Mouse (Mus musculus): ENCODE results near the gene Clcn1. TPM values are rescaled to one million over a fixed set of nuclear protein-coding genes. Genes with fewer than 3 reads are reported as not detected.

The Clcn1 gene
- total RNA-seq, 4 experiments from 2014 or later = 4.6 to 10.8 (median 7.5) TPM

GRCm38 (mm10) chr6:42299362-42299761 lies 12.9 kb downstream of the Clcn1 start:
- no peak for DNase-seq (ENCODE audit: low spot score)

GRCm38 (mm10) chr6:42309816-42310378 lies 23.4 kb downstream of the Clcn1 start:
- no peak for DNase-seq (ENCODE audit: low spot score)

GRCm38 (mm10) chr6:42310427-42311053 lies 24.1 kb downstream of the Clcn1 start:
- no peak for DNase-seq (ENCODE audit: low spot score)

- DNase-seq (ENCODE audit: low spot score) = no peak
Measured at GRCm38 (mm10) chr6:42318293-42318692, 31.8 kb downstream of the Clcn1 start.

- no peak for DNase-seq (ENCODE audit: low spot score)
Measured at GRCm38 (mm10) chr6:42323371-42324066, 37.0 kb downstream of the Clcn1 start.

- DNase-seq (ENCODE audit: low spot score) = no peak
Measured at GRCm38 (mm10) chr6:42324067-42324481, 37.6 kb downstream of the Clcn1 start.

- DNase-seq (ENCODE audit: low spot score) = peak; percentile 11
Measured at GRCm38 (mm10) chr6:42324482-42325267, 38.2 kb downstream of the Clcn1 start, which contains the start of gene Fam131b. Gene Fam131b (minus strand): TSS chr6:42324643.

- peak; percentile 78 for DNase-seq (ENCODE audit: low spot score)
Measured at GRCm38 (mm10) chr6:42325268-42325609, 38.8 kb downstream of the Clcn1 start.

- no peak for DNase-seq (ENCODE audit: low spot score)
Measured at GRCm38 (mm10) chr6:42326509-42326908, 40.0 kb downstream of the Clcn1 start.

- DNase-seq (ENCODE audit: low spot score) = no peak
Measured at GRCm38 (mm10) chr6:42328757-42329156, 42.3 kb downstream of the Clcn1 start.

GRCm38 (mm10) chr6:42330216-42330615 lies 43.7 kb downstream of the Clcn1 start:
- DNase-seq (ENCODE audit: low spot score) = no peak

GRCm38 (mm10) chr6:42330946-42331345 lies 44.5 kb downstream of the Clcn1 start:
- DNase-seq (ENCODE audit: low spot score) = no peak

GRCm38 (mm10) chr6:42339189-42339588 lies 52.7 kb downstream of the Clcn1 start:
- no peak for DNase-seq (ENCODE audit: low spot score)

GRCm38 (mm10) chr6:42339981-42340380 lies 53.5 kb downstream of the Clcn1 start:
- DNase-seq (ENCODE audit: low spot score) = no peak

GRCm38 (mm10) chr6:42342171-42342570 lies 55.7 kb downstream of the Clcn1 start:
- DNase-seq (ENCODE audit: low spot score) = no peak

GRCm38 (mm10) chr6:42343361-42344120 lies 57.1 kb downstream of the Clcn1 start:
- no peak for DNase-seq (ENCODE audit: low spot score)

GRCm38 (mm10) chr6:42344255-42344654 lies 57.8 kb downstream of the Clcn1 start:
- no peak for DNase-seq (ENCODE audit: low spot score)

- DNase-seq (ENCODE audit: low spot score) = no peak
Measured at GRCm38 (mm10) chr6:42348281-42349005, 62.0 kb downstream of the Clcn1 start.

- DNase-seq (ENCODE audit: low spot score) = peak; percentile 87
Measured at GRCm38 (mm10) chr6:42349006-42349425, 62.5 kb downstream of the Clcn1 start.

GRCm38 (mm10) chr6:42349426-42350020 lies 63.0 kb downstream of the Clcn1 start, which contains the start of gene Zyx:
Gene Zyx (plus strand): TSS chr6:42349630.
- peak; percentile 95 for DNase-seq (ENCODE audit: low spot score)

Measured in heart, adult 8-10 months (tissue).